Mouse (Mus musculus) forebrain, embryonic 11.5 days (tissue): Measurements from ENCODE around the gene Fen1. TPM values are rescaled to one million over a fixed set of nuclear protein-coding genes. Genes with fewer than 3 reads are reported as not detected.

Experiments
- ATAC-seq: fragments of 200-750 bp; cut with Nextera tagmentation; replicated peaks from 2 replicates; pipeline ENCODE4 v1.8.0; 2017; ENCODE audit warnings: moderate TSS enrichment; ENCODE audit not compliant: low FRiP score
- DNase-seq: peaks from one replicate; pipeline ENCODE4 v3.0.0-alpha.2; 2017; ENCODE audit warnings: low spot score
- H3K27ac ChIP-seq: fragments of 300-500 bp; sonication (generic); 2 replicates; pipeline ENCODE4 v1.5.1; 2014; ENCODE audit warnings: low read depth, low read length
- H3K27me3 ChIP-seq: fragments of 300-500 bp; sonication (generic); 2 replicates; pipeline ENCODE4 v1.6.1; 2014; ENCODE audit warnings: mild to moderate bottlenecking, low read length, mixed read lengths; ENCODE audit not compliant: control insufficient read depth, insufficient read depth
- H3K36me3 ChIP-seq: fragments of 300-500 bp; sonication (generic); 2 replicates; pipeline ENCODE4 v1.6.1; 2014; ENCODE audit warnings: mild to moderate bottlenecking, low read length, moderate library complexity, mixed read lengths; ENCODE audit not compliant: control insufficient read depth, insufficient read depth
- H3K4me1 ChIP-seq: fragments of 300-500 bp; sonication (generic); replicated peaks from 2 replicates; pipeline ENCODE4 v1.6.1; 2014; ENCODE audit warnings: low read length, mixed read lengths; ENCODE audit not compliant: control insufficient read depth, insufficient read depth
- H3K4me2 ChIP-seq: fragments of 300-500 bp; sonication (generic); 2 replicates; pipeline ENCODE4 v1.6.1; 2014; ENCODE audit warnings: low read depth, mild to moderate bottlenecking, low read length, moderate library complexity, mixed read lengths; ENCODE audit not compliant: severe bottlenecking
- H3K4me3 ChIP-seq: fragments of 300-500 bp; sonication (generic); 2 replicates; pipeline ENCODE4 v1.5.1; 2014; ENCODE audit warnings: low read depth, low read length
- H3K9ac ChIP-seq: fragments of 300-500 bp; sonication (generic); 2 replicates; pipeline ENCODE4 v1.6.1; 2014; ENCODE audit warnings: low read length
- H3K9me3 ChIP-seq: fragments of 300-500 bp; sonication (generic); 2 replicates; pipeline ENCODE4 v1.6.1; 2016; ENCODE audit warnings: low read length, mixed read lengths; ENCODE audit not compliant: control insufficient read depth
- WGBS: fragments of 180-500 bp; shearing (Covaris S2); extraction: QIAGEN DNeasy Blood & Tissue Kit; methylation state at CpG from one replicate; pipeline ENCODE4 v1.1.7; 2014; 5-methylcytosine and 5-hydroxymethylcytosine counted together
- polyA plus RNA-seq: library from polyadenylated mRNA; unstranded; fragments of >200 nt; fragmentation: Nextera tagmentation; extraction: Ambion mirVana; gene quantifications from 2 replicates; pipeline ENCODE4 v1.2.1, GENCODE M21; 2014

The Fen1 gene
- polyA plus RNA-seq, 1 experiment from 2014 or later = 151 TPM

- no peak overlapping the region for H3K9ac ChIP-seq
- no peak overlapping the region for H3K4me3 ChIP-seq
- DNase-seq = no peak
- H3K9me3 ChIP-seq = no peaks in the 10 kb centered on the region
- 95% methylated on average over 8 of the region's 8 CpGs for WGBS
- H3K27me3 ChIP-seq = no peaks in the 10 kb centered on the region
- ATAC-seq = no peak
- peaks cover 40% of the 10 kb centered on the region for H3K36me3 ChIP-seq
- no peak overlapping the region for H3K27ac ChIP-seq
- H3K4me2 ChIP-seq = no peak overlapping the region
- H3K4me1 ChIP-seq = peaks cover 2% of the 10 kb centered on the region; the same call in 1 of the 2 replicates
Observed at GRCm38 (mm10) chr19:10189940-10190339, 14.0 kb downstream of the Fen1 start.

- DNase-seq = no peak
- Histone ChIP-seq H3K4me3 (no peak overlapping the region), H3K27ac (no peak overlapping the region), H3K9ac (no peak overlapping the region), H3K36me3 (peaks cover 40% of the 10 kb centered on the region), H3K9me3 (no peaks in the 10 kb centered on the region), H3K4me2 (no peak overlapping the region), H3K4me1 (peaks cover 11% of the 10 kb centered on the region; the same call in 1 of the 2 replicates), H3K27me3 (no peaks in the 10 kb centered on the region)
- ATAC-seq = no peak
- 97% methylated on average over 6 of the region's 6 CpGs for WGBS
Observed at GRCm38 (mm10) chr19:10189022-10189421, 14.9 kb downstream of the Fen1 start.

GRCm38 (mm10) chr19:10188281-10188811 is 15.6 kb downstream of the Fen1 start:
- 82% methylated on average over 10 of the region's 10 CpGs for WGBS
- H3K36me3 ChIP-seq = peaks cover 40% of the 10 kb centered on the region
- no peak overlapping the region for H3K9ac ChIP-seq
- no peak overlapping the region for H3K4me2 ChIP-seq
- no peak for ATAC-seq
- peaks cover 14% of the 10 kb centered on the region; the same call in 1 of the 2 replicates for H3K4me1 ChIP-seq
- no peak overlapping the region for H3K27ac ChIP-seq
- no peaks in the 10 kb centered on the region for H3K9me3 ChIP-seq
- no peak overlapping the region for H3K4me3 ChIP-seq
- DNase-seq = no peak
- H3K27me3 ChIP-seq = no peaks in the 10 kb centered on the region

GRCm38 (mm10) chr19:10186569-10186968 is 17.4 kb downstream of the Fen1 start:
- Histone ChIP-seq H3K9ac (no peak overlapping the region), H3K4me2 (no peak overlapping the region), H3K27me3 (no peaks in the 10 kb centered on the region), H3K27ac (no peak overlapping the region), H3K9me3 (no peaks in the 10 kb centered on the region), H3K36me3 (peaks cover 33% of the 10 kb centered on the region), H3K4me1 (peaks cover 14% of the 10 kb centered on the region; the same call in 1 of the 2 replicates), H3K4me3 (no peak overlapping the region)
- ATAC-seq (no peak), DNase-seq (no peak)
- 96% methylated on average over 8 of the region's 8 CpGs for WGBS

- WGBS = 91% methylated on average over 3 of the region's 3 CpGs
Observed at GRCm38 (mm10) chr19:10185876-10186275, 18.1 kb downstream of the Fen1 start.

GRCm38 (mm10) chr19:10184096-10184495 is 19.9 kb downstream of the Fen1 start:
- 6% methylated on average over 12 of the region's 12 CpGs for WGBS
- Histone ChIP-seq H3K4me3 (peak overlapping the region; percentile 96), H3K9ac (peak overlapping the region; percentile 99), H3K27me3 (no peaks in the 10 kb centered on the region), H3K9me3 (no peaks in the 10 kb centered on the region), H3K4me1 (peaks cover 14% of the 10 kb centered on the region; the same call in 1 of the 2 replicates), H3K4me2 (peak overlapping the region; percentile 76), H3K27ac (peak overlapping the region; percentile 90; the same call in 1 of the 2 replicates), H3K36me3 (peaks cover 19% of the 10 kb centered on the region)
- ATAC-seq (peak; percentile 44), DNase-seq (no peak)

More at GRCm38 (mm10) chr19:10185876-10186275, 18.1 kb downstream of the Fen1 start:
- ATAC-seq = no peak
- no peaks in the 10 kb centered on the region for H3K27me3 ChIP-seq
- no peak overlapping the region for H3K9ac ChIP-seq
- H3K4me3 ChIP-seq = no peak overlapping the region
- H3K27ac ChIP-seq = no peak overlapping the region
- H3K9me3 ChIP-seq = no peaks in the 10 kb centered on the region
- DNase-seq = no peak
- H3K4me1 ChIP-seq = peaks cover 14% of the 10 kb centered on the region; the same call in 1 of the 2 replicates
- H3K4me2 ChIP-seq = no peak overlapping the region
- peaks cover 29% of the 10 kb centered on the region for H3K36me3 ChIP-seq

- Histone ChIP-seq H3K4me3 (peak overlapping the region; percentile 96), H3K9ac (peak overlapping the region; percentile 99), H3K36me3 (peaks cover 13% of the 10 kb centered on the region), H3K4me2 (peak overlapping the region; percentile 76), H3K9me3 (no peaks in the 10 kb centered on the region), H3K27ac (peak overlapping the region; percentile 90), H3K27me3 (no peaks in the 10 kb centered on the region), H3K4me1 (peaks cover 14% of the 10 kb centered on the region; the same call in 1 of the 2 replicates)
- WGBS = under 1% methylated on average over 35 of the region's 35 CpGs
- peak; percentile 63 for ATAC-seq
- DNase-seq = peak; percentile 67
Observed at GRCm38 (mm10) chr19:10183299-10183983, 20.5 kb downstream of the Fen1 start.

- H3K27ac ChIP-seq = peak within 1 kb of the TSS; percentile 90
- peak within 1 kb of the TSS; percentile 99 for H3K9ac ChIP-seq
- H3K4me3 ChIP-seq = peak within 1 kb of the TSS; percentile 96
- no peaks in the 10 kb centered on the region for H3K27me3 ChIP-seq
- H3K4me2 ChIP-seq = peak within 1 kb of the TSS; percentile 76
- H3K36me3 ChIP-seq = peaks cover 11% of the 10 kb centered on the region
- H3K9me3 ChIP-seq = no peaks in the 10 kb centered on the region
- DNase-seq (peak; percentile 97), ATAC-seq (peak; percentile 98)
- H3K4me1 ChIP-seq = peaks cover 14% of the 10 kb centered on the region; the same call in 1 of the 2 replicates
- WGBS = 0% methylated on average over 69 of the region's 70 CpGs
Observed at GRCm38 (mm10) chr19:10182670-10183298, 21.2 kb downstream of the Fen1 start, which contains the start of gene Fads1. Fads1 (plus strand) TSS chr19:10182888.
